Mouse (Mus musculus) right cerebral cortex, adult 18-20 months (tissue): ENCODE data around the gene Krtap9-1.
"Not testable (repeated sequence)": the region's sequence is repeated elsewhere in the genome, so short reads cannot be mapped to it uniquely, and the experiment has no call there.

Experiments used
- DNase-seq: peaks from one replicate; pipeline ENCODE4 v3.0.0; 2022; ENCODE audit warnings: mixed read lengths

The Krtap9-1 gene

DNA sequence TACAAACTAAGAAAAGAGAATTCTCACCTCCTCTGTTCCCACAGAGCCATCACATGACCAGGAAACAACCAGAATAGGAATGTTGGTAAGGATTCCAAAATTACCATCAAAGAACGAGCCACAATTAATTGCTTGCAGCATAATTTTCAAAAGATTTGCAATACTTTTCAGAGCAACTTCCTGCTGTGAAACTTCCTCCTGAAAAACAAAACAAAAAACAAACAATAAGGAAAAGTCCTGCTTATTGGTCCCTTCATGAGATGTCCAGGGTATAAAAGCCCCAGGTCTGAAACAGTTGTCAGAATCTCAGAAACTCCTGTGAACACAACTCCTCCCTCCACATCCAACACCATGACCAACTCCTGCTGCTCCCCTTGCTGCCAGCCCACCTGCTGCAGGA, at the start of gene Krtap9-1:
Gene Krtap9-1, plus strand, starts transcription at position 301 of the 400 bp plus-strand sequence.
- DNase-seq, result not testable (repeated sequence)

DNA sequence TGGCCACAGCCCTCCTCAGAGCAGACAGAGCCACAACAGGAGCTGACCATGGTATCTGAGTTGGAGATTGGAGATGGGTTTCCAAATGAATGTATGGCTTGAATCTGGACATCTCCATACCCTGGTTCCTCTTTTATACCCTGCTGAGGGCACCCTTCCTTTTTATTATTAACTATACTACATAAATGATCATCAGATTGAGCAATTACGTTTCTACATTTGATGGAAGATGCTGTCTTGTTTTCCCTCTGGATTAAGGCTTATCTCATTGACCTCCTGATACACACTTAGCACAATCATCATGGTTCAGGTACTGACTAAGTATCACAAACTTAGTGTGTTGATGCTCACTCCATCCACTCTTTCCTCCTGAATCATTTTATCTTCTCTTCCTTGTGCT, 35.2 kb upstream of the Krtap9-1 start, which contains the start of gene 2300003K06Rik:
Gene 2300003K06Rik, minus strand, starts transcription at position 101 of the 400 bp plus-strand sequence.
- no peak for DNase-seq

DNA sequence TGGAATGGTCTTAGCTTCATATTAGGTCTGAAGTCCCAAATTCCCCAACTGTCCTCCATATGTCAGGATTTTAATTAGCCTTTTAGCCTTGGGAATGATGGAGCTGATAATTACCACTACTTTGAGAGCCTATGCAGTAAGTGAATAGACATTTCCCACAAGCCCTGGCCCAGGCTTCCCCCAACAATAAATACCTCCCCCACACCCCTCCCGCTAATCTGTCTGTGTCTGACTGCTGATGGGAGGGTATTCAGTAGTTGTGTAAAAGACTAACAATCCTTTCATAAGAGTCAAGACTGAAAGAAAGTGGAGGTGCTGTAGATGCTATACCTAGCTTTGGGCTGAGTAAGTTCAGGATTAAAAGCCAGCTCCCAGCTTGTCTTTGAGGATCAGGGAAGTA, 31.0 kb upstream of the Krtap9-1 start:
- no peak for DNase-seq

DNA sequence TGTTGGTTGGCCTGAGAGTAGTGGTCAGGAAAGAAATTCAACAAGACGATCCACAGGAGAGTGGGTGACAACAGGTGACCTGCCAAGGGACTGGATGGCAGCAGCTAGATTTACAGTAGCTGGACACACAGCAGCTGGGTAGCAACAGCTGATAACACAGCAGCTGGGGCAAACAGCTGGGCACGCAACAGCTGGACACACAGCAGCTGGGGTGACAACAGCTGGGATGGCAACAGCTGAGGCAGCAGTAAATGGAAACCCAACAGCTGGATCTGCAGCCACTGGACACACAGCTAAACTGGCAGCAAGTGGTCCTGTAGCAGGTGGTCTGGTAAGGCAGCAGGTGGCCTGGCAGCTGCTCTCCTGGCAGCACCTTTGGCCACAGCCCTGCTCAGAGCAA, 26.4 kb upstream of the Krtap9-1 start:
- DNase-seq, result no peak

DNA sequence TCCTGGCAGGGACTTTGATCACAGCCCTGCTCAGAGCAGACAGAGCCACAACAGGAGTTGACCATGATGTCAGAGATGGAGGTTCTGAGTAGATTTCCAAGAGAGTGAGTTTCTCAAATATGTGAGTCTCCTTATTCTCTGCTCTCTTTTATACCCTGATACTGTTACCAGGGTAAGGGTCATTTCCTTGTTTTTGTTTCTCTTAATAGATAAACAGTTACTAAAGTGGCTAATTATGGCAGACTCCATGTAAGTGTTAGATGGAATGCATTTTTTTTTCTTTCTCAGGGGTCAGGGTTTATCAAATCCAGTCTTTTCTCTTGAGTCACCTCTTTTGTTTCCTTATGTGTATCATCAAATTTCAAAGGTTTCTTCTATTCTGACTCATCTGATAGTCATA, 21.7 kb upstream of the Krtap9-1 start, which contains the start of gene Krtap4-16:
Gene Krtap4-16, minus strand, starts transcription at position 101 of the 400 bp plus-strand sequence.
- no peak for DNase-seq

DNA sequence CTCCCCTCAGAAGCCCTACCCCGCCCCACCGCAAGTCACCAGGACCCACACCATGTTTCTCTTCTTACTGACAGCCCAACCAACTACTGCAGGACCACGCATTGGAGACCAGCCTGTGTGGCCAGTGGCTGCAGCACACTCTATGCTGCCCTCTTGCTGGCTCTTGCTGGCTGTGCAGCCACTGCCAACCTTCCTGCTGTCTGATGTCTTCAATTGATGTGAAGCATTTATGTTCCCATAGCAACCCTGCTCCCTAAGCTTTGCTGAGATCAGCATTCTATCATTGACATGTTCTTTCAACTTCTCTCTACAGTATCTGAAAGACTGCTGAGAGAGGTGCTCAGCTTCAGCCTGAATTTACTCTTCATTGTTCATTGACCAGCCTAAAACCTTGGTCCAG, 19.1 kb upstream of the Krtap9-1 start:
- DNase-seq, result no peak

DNA sequence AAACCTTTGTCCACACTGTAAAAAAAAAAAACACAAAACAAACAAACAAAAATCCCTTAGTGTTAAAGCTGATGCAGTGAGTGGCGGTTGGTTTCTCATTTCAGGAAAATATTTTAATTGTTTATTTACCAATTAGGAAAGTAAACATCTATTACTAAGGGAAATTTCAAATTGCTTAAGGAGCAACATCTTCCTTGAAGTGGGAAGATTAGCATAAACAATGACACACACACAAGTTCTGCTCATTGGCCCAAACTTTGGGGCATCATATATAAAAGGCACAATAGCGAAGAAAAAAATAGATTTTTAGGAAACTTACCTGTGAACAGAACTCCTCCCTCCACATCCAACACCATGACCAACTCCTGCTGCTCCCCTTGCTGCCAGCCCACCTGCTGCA, 15.6 kb upstream of the Krtap9-1 start, which contains the start of gene Gm11568:
Gene Gm11568, plus strand, starts transcription at position 301 of the 400 bp plus-strand sequence.
- DNase-seq, result no peak

DNA sequence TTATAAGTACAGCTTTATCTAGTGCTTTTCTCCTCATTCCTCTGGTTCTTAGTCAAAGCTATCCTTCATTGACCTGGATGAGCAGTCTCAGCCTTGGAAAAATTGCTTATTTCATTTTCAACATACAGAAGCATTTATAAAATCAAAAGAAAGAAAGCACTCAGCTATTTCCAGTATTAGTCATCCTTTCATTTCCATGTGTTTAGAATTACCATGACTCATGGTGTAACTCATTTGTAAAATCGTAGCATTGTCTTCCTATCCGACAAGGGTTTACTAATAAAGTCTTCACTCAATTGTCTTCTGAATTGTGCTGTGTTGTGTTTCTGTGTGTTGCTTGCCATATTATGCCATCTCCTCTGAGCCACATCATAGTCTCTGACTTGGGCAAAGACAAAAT, 14.4 kb upstream of the Krtap9-1 start:
- DNase-seq, result no peak

DNA sequence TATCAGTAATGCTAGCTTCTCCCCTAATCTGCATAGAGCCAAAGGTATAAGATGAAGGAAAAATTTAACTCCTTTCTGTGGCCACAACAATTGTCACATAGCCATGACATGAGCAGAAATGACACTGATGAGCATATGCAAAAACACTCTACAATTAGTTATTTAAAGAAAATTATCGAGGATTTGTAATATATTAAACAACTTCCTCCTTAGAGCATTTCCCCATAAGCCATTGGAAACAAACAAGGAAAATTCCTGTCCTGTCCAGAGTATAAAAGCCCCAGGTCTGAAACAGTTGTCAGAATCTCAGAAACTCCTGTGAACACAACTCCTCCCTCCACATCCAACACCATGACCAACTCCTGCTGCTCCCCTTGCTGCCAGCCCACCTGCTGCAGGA, 9.0 kb upstream of the Krtap9-1 start, which contains the start of gene Gm11559:
Gene Gm11559, plus strand, starts transcription at position 301 of the 400 bp plus-strand sequence.
- DNase-seq, result not testable (repeated sequence)

DNA sequence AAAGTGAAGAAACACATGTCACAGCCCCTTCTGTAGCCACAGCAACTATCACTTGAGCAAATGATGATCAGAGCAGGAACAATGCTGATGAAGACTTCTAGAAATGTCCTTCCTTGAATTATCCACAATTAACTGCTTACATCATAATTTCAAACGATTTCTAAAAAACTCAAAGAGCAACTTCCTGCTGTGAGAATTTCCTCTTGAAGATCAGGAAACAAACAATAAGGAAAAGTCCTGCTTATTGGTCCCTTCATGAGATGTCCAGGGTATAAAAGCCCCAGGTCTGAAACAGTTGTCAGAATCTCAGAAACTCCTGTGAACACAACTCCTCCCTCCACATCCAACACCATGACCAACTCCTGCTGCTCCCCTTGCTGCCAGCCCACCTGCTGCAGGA, 5.7 kb downstream of the Krtap9-1 start, which contains the start of gene Gm11567:
Gene Gm11567, plus strand, starts transcription at position 301 of the 400 bp plus-strand sequence.
- DNase-seq, result not testable (repeated sequence)

DNA sequence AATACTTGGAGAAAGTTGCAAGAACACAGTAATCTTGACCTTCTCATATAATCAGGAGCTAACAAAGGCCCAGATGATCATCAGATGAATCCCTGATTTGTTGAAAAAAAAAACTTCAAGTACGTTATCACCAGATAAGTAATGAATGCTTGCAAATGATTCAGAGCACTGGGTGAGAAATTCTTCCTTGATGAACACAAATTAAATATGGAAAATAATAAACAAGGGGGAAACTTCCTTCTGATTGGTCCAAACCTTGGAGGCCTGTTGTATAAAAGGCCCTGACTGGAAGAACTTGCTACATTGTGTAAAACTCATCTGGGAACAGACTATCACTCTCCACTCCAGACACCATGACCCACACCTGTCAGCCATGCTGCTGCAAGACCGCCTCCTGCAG, 34.4 kb downstream of the Krtap9-1 start, which contains the start of gene Krtap31-1:
Gene Krtap31-1, plus strand, starts transcription at position 301 of the 400 bp plus-strand sequence.
- no peak for DNase-seq

DNA sequence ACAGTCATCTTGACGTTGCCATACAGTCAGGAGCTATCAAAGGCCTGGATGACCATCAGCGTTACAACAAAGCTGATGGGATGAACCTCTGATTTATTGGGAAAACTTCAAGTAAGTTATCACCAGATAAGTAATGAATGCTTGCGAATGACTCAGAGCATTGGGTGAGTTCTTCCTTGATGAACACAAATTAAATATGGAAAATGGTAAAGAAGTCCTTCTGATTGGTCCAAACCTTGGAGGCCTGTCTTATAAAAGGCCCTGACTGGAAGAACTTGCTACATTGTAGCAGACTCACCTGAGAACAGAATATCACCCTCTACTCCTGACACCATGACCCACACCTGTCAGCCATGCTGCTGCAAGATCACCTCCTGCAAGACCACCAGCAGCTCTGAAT, 41.3 kb downstream of the Krtap9-1 start, which contains the start of gene Gm11565:
Gene Gm11565, plus strand, starts transcription at position 301 of the 400 bp plus-strand sequence.
- no peak for DNase-seq
